Mouse (Mus musculus) urinary bladder, postnatal 10 days (tissue): ENCODE results near the gene Dennd2c.
"Not testable (repeated sequence)": the region's sequence is repeated elsewhere in the genome, so short reads cannot be mapped to it uniquely, and the experiment has no call there.

ENCODE experiments used
- DNase-seq: peaks from one replicate; pipeline ENCODE4 v3.0.0; 2022; ENCODE audit warnings: low spot score

Dennd2c gene

GRCm38 (mm10) chr3:103214593-103215285, 112.3 kb downstream of the Dennd2c start:
- DNase-seq = no peak

- DNase-seq = not testable (repeated sequence)
Measured at GRCm38 (mm10) chr3:103215399-103215798, 113.0 kb downstream of the Dennd2c start.
